Mouse (Mus musculus) kidney, postnatal 36 days (tissue): ENCODE measurements at regions not wholly inside any gene's neighbourhood (a gene's known extent, or its start where the extent isn't known, plus 50 kb on each side); places are given as distances from the start of the nearest gene placed in this dataset.

Source experiments
- DNase-seq, 2 experiments: peaks; one replicate each; pipeline ENCODE4 v3.0.0; 2021 to 2022; ENCODE audit warnings: mixed read lengths in 2 of 2

- no peak for DNase-seq
Measured at GRCm38 (mm10) chr6:100379792-100380191, 92.5 kb upstream of the Rybp start.

GRCm38 (mm10) chr6:100378533-100378874 is 91.2 kb upstream of the Rybp start:
- DNase-seq = no peak

- DNase-seq = no peak
Measured at GRCm38 (mm10) chr6:100377828-100378532, 90.7 kb upstream of the Rybp start.

- no peak for DNase-seq
Measured at GRCm38 (mm10) chr6:100376656-100377055, 89.4 kb upstream of the Rybp start.

- no peak for DNase-seq
Measured at GRCm38 (mm10) chr6:100370828-100371227, 83.5 kb upstream of the Rybp start.

- DNase-seq = no peak
Measured at GRCm38 (mm10) chr6:100370358-100370757, 83.1 kb upstream of the Rybp start.

- no peak for DNase-seq
Measured at GRCm38 (mm10) chr6:100366231-100366630, 78.9 kb upstream of the Rybp start.

GRCm38 (mm10) chr6:100365791-100366190 is 78.5 kb upstream of the Rybp start:
- DNase-seq = no peak

- DNase-seq = peak; percentile 10 to 28
Measured at GRCm38 (mm10) chr6:100363683-100364082, 76.4 kb upstream of the Rybp start.

- no peak for DNase-seq
Measured at GRCm38 (mm10) chr6:100356617-100357399, 69.5 kb upstream of the Rybp start.

GRCm38 (mm10) chr6:100355858-100356257 is 68.6 kb upstream of the Rybp start:
- DNase-seq = no peak

- DNase-seq = no peak
Measured at GRCm38 (mm10) chr6:100347481-100347880, 60.2 kb upstream of the Rybp start.

- no peak for DNase-seq
Measured at GRCm38 (mm10) chr6:100345073-100345472, 57.8 kb upstream of the Rybp start.

GRCm38 (mm10) chr6:100341305-100342290 is 54.3 kb upstream of the Rybp start:
- no peak for DNase-seq

- no peak for DNase-seq
Measured at GRCm38 (mm10) chr6:100338291-100338690, 51.0 kb upstream of the Rybp start.
